Mouse (Mus musculus): Measurements from ENCODE around the gene Entr1. TPM values are rescaled to one million over a fixed set of nuclear protein-coding genes. Genes with fewer than 3 reads are reported as not detected.

Gene Entr1
- total RNA-seq, 2 experiments from 2014 or later: 17.3 to 25.0 TPM

DNA sequence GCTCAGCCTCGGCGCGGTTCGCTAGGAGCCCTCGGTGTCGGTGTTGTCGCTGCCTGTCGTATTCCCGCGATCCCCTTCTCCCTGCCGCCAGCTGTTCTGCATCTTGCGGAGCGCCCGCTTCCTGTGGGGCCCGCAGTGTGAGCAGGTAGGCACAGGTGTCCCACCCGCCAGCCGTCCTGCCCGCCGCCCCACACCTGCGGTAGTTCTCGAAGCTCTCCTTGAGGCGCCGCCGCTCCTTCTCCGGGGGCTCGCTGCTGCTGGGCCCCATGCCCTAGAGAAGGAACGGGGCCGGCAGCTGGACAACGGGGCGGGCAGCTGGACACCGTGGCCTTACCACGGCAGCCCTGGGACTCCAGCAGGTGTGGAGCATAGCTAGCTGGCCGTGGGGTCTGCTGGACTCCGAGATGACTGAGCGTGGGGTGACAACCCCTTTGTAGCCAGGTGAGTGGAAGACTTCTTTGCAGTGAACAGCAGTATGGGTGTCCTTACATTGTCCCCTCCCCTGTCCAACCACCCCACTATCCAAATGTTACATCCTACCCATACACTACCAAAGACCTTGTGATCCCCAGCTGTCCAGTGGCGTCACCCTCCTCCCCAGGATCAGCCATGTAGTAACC lies 36.7 kb downstream of the Entr1 start:
- ATAC-seq (replicated peaks; ENCODE audit: low FRiP score, poor library complexity, severe bottlenecking): peak; percentile 28; the same call in 1 of the 2 replicates

DNA sequence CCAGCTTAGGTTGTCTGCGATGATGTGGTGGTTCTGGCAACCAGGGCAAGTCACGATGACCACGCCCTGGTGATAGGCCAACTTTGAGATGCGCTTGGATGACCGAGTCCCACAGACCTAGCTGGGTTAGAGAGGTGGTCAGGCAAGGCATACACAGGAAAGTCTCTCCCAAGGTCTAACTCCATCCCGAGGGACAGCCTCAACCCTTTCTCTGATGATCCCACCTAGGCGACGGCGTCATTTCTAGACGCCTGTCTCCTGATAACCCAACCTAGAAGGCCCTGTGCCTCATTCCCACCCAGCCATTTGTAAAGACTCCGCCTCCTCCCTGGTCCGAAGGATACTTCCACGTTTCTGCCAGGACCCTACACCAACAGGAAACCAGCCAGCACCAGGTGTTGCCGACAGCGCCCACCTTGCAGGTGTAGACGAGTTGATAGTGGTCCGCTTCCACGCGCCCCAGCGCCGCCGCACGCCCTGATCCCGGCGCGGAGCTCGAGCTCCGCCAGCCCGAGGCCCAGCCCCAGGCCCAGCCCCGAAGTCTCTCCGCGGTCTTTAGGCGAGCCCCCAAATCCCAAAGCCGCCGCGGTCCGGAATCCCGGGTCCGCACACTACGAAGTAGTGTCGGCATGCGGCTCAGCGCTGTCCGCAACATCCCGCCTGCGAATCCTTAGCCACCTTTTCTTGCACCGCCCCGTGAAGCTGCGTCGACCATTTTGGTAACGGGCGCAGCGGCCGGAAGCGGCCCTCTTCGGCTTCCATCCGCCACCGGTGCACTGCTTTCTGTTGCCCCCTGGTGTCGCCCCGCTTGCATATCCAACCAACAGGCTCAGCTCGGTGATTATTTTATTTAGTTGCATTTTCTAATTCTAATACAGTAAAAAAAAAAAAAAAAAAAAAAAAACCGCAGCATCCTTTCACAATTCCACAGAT lies 37.5 kb downstream of the Entr1 start, which contains the start of gene Dnlz:
Gene Dnlz (minus strand): TSS at position 753 of the 933 bp plus-strand sequence.
- peak; percentile 81 for ATAC-seq (replicated peaks; ENCODE audit: low FRiP score, poor library complexity, severe bottlenecking)

DNA sequence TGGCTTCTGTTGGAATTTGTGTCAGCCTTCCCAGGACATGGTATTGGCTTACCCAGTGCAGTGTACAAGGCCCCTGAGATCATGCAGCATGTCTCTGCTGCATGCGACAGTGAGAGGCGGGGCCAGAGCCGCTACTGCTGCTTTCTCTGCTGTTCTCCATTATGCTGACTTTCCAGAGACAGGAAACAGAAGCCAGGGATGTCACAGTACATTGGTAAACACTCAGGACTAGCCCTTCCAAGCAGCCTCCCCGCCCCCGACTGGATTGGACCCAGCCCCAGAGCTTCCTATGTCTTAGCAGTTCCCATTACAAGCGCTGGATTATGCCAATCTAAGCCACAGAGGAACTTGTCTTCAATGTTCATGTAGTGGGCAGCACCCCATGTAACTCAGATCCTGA lies 40.9 kb downstream of the Entr1 start:
- ATAC-seq (replicated peaks; ENCODE audit: low FRiP score, poor library complexity, severe bottlenecking): no peak

DNA sequence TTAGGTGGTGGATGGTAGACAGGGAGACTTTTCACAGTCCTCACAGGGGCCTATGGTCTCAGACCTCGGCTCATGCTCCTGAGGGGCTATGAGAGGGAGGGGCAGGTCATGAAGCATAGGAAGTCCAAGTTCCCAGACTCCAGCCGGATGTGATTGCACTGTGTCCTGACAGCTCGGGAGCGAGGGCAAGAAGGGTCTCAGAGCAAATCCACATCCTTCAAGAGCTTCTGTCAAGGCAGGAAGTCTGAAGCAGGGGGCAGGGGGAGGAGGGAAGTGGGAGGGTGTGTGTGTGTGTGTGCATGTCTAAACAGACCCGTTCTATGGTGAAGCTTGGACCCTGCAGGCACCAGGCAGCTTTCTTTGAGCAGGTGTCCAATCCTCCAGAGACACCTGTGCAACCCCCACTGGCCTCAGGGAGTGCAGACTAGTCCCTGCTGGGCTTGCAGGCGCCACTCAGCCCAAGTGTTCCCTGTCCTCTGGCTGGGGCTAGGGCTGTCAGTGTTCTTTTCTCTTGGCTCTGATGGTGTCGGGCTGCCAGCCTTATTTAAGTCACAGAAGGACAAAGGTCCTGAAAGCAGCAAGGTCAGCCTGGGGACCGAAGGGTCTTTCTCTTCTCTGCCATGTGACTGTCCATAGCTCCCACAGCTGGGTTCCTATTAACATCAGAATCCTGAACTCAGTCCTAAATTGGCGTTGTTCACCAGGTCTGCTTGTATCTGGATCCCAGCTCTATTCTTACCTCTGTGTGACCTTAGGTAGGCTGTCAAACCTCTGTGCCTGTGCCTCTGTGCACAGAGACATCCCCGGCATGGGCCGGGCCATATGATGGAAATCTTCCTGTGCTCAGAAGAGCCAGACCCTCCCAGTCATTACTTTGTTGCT lies 46.3 kb downstream of the Entr1 start:
- no peak for ATAC-seq (replicated peaks; ENCODE audit: low FRiP score, poor library complexity, severe bottlenecking)

DNA sequence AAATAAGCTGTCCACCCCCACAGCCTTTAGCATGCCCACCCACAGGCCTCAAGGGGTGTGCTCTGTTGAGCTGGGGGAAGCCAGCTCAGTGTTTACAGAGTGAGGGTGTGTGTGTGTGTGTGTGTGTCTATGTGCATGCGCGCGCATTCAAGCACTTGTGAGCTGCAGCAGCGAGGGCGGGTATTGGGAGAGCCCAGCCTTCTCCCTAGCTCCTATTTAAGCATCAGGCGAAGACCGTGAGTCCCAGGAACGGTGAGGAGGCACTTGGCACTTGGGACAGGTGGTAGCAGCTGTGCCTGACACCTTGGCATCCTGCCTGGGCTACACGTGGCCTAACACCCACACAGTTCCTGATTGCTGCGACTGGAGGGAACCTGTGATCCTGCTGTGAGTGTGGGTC lies 47.1 kb downstream of the Entr1 start:
- ATAC-seq (replicated peaks; ENCODE audit: low FRiP score, poor library complexity, severe bottlenecking): no peak

DNA sequence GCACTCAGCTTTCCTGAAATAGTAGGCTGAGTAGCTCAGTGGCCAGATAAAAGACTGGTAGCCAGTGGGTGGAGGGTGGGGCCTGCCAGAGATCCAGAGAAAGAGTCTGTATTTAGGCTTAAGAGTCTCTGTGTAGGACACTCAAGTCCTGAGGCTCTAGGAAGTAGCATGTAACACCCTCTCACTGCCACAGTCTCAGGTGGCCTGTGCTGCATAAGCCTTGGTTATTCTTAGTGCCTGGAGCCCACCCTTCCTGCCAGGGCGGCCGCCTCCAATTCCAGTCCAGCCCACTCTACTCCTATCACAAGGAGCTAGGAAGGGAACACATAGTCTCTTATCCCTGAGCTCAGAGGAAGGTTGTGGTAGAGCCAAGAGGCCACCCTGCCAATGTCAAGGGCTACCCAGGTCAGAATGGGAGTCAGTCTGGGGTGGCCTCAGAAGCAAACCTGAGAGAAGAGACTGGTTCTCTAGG lies 47.6 kb downstream of the Entr1 start:
- no peak for ATAC-seq (replicated peaks; ENCODE audit: low FRiP score, poor library complexity, severe bottlenecking)

DNA sequence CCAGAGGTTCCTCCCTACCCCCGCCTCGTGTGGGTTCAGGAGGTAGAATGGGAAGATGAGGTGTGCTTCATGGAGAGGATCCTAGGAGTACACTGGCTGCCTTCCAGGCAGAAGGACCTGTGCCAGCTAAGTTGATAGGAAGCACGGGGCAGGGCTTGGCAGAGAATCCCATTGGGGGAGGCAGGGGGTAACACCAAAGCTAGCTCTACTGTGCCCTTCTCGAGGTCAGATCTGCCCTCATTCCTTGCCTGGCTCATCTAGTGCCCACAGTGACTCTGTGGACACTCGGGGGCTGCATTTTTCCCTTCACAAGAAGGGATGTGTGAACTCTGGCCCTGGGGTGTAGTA lies 49.9 kb downstream of the Entr1 start:
- no peak for ATAC-seq (replicated peaks; ENCODE audit: low FRiP score, poor library complexity, severe bottlenecking)

DNA sequence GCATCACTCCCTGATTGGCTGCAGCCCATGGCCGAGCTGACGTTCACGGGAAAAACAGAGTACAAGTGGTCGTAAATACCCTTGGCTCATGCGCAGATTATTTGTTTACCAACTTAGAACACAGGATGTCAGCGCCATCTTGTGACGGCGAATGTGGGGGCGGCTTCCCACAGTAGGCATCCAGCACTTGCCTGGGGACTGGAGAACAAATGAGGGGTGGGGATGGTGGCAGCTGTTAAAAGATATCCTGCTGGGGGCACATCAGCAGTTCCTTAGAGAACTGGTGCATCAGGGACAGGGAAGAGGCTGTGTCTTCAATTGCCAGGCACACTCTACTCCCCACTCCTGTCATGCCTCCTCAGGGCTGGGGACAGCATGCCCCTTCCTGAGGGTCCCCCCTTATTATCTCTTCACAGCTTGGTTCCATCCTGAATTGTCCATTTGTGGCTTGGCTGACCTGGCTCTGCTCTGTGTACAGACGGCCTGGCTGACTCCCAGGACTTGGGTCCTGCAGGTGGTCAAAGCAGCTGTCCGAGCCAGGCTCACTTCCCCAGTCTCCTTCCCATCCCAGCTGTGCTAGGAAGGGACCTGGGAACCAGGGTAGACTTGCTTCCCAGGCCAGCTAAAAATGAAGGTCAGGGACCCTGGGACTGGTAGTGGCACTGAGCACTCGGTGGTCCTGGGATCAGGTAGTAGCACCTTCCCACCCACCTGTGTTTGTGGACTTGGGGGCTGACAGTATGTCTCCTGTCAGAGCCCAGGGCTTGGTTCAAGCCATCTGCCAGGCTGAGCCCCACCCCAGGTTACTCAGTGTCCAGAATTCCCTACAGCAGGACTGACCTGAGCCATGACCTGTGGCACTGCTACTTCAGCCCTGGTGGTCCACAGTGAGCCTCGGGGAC lies 50.6 kb downstream of the Entr1 start:
- no peak for ATAC-seq (replicated peaks; ENCODE audit: low FRiP score, poor library complexity, severe bottlenecking)

Other genes with a start within 250 kb of the Entr1 start
- gene Lhx3, start 181.0 kb downstream of the Entr1 start, total RNA-seq (2015; ENCODE audit: low replicate concordance): not detected in 2 replicates
- not detected in 2 replicates for gene Lhx3, start 181.0 kb downstream of the Entr1 start, total RNA-seq (2017; ENCODE audit: low replicate concordance)
- gene Qsox2, start 151.8 kb downstream of the Entr1 start, total RNA-seq (2015; ENCODE audit: low replicate concordance): 1.7 and 2.1 TPM in 2 replicates
- gene Qsox2, start 151.8 kb downstream of the Entr1 start, total RNA-seq (2017; ENCODE audit: low replicate concordance): 0.60 and 1.7 TPM in 2 replicates
- gene Ccdc187, start 94.8 kb downstream of the Entr1 start, total RNA-seq (2015; ENCODE audit: low replicate concordance): not detected in 2 replicates
- not detected in 2 replicates for gene Ccdc187, start 94.8 kb downstream of the Entr1 start, total RNA-seq (2017; ENCODE audit: low replicate concordance)
- 0.77 and 1.5 TPM in 2 replicates for gene Gpsm1, start 73.8 kb downstream of the Entr1 start, total RNA-seq (2015; ENCODE audit: low replicate concordance)
- 1.7 and 2.0 TPM in 2 replicates for gene Gpsm1, start 73.8 kb downstream of the Entr1 start, total RNA-seq (2017; ENCODE audit: low replicate concordance)
- 2.7 TPM in 1 of 2 replicates, not detected in the other for gene Dnlz, start 37.2 kb downstream of the Entr1 start, total RNA-seq (2015; ENCODE audit: low replicate concordance)
- 1.1 and 2.0 TPM in 2 replicates for gene Dnlz, start 37.2 kb downstream of the Entr1 start, total RNA-seq (2017; ENCODE audit: low replicate concordance)
- 5.9 and 11.9 TPM in 2 replicates for gene Card9, start 28.4 kb downstream of the Entr1 start, total RNA-seq (2015; ENCODE audit: low replicate concordance)
- 20.4 and 32.5 TPM in 2 replicates for gene Card9, start 28.4 kb downstream of the Entr1 start, total RNA-seq (2017; ENCODE audit: low replicate concordance)
- 2.9 and 12.3 TPM in 2 replicates for gene Snapc4, start 8.7 kb downstream of the Entr1 start, total RNA-seq (2015; ENCODE audit: low replicate concordance)
- gene Snapc4, start 8.7 kb downstream of the Entr1 start, total RNA-seq (2017; ENCODE audit: low replicate concordance): 0.85 and 7.4 TPM in 2 replicates
- 6.5 TPM in 2 replicates for gene Pmpca, start within 50 bp of the Entr1 start, total RNA-seq (2015; ENCODE audit: low replicate concordance)
- 12.1 and 24.0 TPM in 2 replicates for gene Pmpca, start within 50 bp of the Entr1 start, total RNA-seq (2017; ENCODE audit: low replicate concordance)
- gene Inpp5e, start 19.9 kb upstream of the Entr1 start, total RNA-seq (2015; ENCODE audit: low replicate concordance): 4.0 and 4.6 TPM in 2 replicates
- gene Inpp5e, start 19.9 kb upstream of the Entr1 start, total RNA-seq (2017; ENCODE audit: low replicate concordance): 2.5 and 4.5 TPM in 2 replicates
- gene Sec16a, start 55.9 kb upstream of the Entr1 start, total RNA-seq (2015; ENCODE audit: low replicate concordance): 12.5 and 18.8 TPM in 2 replicates
- gene Sec16a, start 55.9 kb upstream of the Entr1 start, total RNA-seq (2017; ENCODE audit: low replicate concordance): 9.3 and 14.9 TPM in 2 replicates
- 7.3 and 10.0 TPM in 2 replicates for gene Notch1, start 127.3 kb upstream of the Entr1 start, total RNA-seq (2015; ENCODE audit: low replicate concordance)
- 3.3 and 4.6 TPM in 2 replicates for gene Notch1, start 127.3 kb upstream of the Entr1 start, total RNA-seq (2017; ENCODE audit: low replicate concordance)
- gene Egfl7, start 190.7 kb upstream of the Entr1 start, total RNA-seq (2015; ENCODE audit: low replicate concordance): 7.5 TPM in 1 of 2 replicates, not detected in the other
- 4.9 and 8.2 TPM in 2 replicates for gene Egfl7, start 190.7 kb upstream of the Entr1 start, total RNA-seq (2017; ENCODE audit: low replicate concordance)
- not detected in 2 replicates for gene Gm20532, start 197.3 kb upstream of the Entr1 start, total RNA-seq (2015; ENCODE audit: low replicate concordance)
- not detected in 2 replicates for gene Gm20532, start 197.3 kb upstream of the Entr1 start, total RNA-seq (2017; ENCODE audit: low replicate concordance)
- gene Agpat2, start 215.1 kb upstream of the Entr1 start, total RNA-seq (2015; ENCODE audit: low replicate concordance): 17.1 and 32.7 TPM in 2 replicates
- gene Agpat2, start 215.1 kb upstream of the Entr1 start, total RNA-seq (2017; ENCODE audit: low replicate concordance): 23.0 and 24.4 TPM in 2 replicates
- gene Fam69b, start 239.1 kb upstream of the Entr1 start, total RNA-seq (2015; ENCODE audit: low replicate concordance): not detected in 2 replicates
- 0.34 TPM in 1 of 2 replicates, not detected in the other for gene Fam69b, start 239.1 kb upstream of the Entr1 start, total RNA-seq (2017; ENCODE audit: low replicate concordance)

All from erythroblast, adult 5-6 weeks (primary cell).